Mouse (Mus musculus) c-Kit-negative CD71-positive TER-119-positive erythroid progenitor cells, embryonic 14.5 days (primary cell): ENCODE data around the gene Btbd9.
"Not testable (repeated sequence)": the region's sequence is repeated elsewhere in the genome, so short reads cannot be mapped to it uniquely, and the experiment has no call there.

ENCODE experiments used
- DNase-seq: peaks from one replicate; pipeline ENCODE4 v3.0.0-alpha.2; 2013; ENCODE audit warnings: low read depth, low spot score

Gene Btbd9

GRCm38 (mm10) chr17:30559536-30559935 is 16.8 kb downstream of the Btbd9 start:
- DNase-seq, result peak; percentile 44

- no peak for DNase-seq
These were observed 17.7 kb downstream of the Btbd9 start for GRCm38 (mm10) chr17:30558623-30559022.

DNA sequence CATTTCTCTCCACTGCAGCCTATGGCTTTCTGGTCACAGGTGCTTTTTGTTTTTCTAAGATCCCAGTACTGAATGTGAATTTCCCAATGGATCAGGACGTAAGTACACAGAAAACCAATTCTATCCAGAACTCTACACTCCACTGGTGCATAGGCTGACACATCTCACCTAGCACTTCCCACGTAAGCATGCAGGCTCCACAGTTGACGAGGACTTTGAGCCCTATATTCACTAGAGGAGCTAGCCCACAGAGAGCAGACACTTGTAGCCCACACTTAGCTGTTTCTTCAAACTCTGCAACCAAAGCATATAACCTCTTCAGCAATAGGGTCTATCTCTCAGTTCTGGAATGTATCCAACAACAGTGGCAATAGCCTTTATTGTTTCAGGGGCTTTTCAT is 19.8 kb downstream of the Btbd9 start:
- no peak for DNase-seq

- no peak for DNase-seq
These were observed 23.0 kb downstream of the Btbd9 start for GRCm38 (mm10) chr17:30553027-30553937.

DNA sequence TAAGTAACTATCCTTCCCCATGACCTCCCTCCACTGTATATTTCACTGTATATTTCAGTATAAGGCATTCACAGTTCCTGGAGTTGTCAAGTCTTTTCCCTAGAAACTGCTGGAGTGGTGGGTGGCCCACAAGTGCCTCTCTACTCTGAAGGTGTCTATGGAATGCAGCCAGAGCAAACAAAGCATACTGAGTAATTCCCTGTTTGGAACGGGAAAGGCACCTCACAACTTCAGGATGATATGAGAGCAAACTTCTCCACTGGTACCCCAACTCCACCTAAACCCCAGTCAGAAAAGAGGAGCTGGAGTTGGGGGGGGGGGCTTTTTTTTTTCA is 25.5 kb downstream of the Btbd9 start:
- no peak for DNase-seq

DNA sequence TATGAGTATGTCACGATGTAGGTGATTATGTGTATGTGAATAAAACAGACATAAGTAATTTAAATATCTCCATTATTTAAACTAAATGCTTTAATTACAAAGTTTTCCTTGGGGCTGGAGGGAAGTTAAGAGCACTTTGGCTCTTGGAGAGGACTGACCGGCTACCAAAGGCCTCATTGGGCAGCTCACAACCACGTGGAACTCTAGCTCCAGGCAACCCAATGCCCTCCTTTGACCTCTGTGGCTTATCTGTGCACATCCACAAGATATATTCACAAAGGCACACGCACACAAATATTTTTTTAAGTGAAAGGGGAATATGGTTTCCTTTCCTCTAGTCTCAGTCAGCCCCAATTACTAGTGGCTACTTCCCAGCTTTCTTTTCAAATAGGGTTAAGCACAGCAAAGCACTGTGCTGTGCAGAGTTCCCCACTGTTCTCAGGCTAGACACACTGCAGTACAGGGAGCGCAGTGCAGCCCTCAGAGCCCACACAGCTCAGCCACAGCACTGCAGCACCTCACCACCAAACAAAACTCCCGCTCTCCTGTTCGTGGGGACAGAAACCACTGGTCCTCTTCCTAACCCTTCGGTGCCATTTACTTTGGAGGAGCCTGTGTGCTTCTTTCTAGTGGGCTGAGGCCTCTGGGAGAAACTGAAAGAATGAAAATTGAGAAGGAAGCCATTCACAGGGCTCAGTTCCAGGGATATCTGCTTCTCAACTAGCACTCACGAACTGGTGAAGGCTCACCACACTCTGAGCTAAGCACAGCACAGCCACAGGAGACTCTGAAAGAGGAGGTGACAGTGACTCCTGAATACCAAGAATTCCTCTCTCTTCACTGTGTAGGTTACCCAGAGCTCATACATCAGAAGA is 26.2 kb downstream of the Btbd9 start:
- no peak for DNase-seq

DNA sequence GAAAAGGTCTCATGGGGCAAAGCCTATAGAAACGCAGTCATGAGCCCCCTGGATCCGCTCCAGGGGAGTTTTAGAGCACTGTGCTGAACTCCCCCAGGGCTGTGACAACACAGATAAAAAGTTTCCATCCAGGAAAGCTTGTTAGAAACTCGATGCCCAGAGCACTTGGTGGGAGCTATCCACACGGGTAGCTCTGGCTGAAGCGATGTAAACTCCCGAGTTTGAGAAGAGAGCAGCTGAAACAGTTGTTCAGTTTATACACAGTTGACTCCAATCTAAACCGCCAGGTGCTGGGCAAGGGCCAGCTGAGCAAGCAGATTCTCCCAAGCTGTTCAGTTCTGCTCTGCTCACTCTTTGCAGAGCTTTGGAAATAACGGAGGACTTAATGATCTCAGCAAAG is 37.2 kb downstream of the Btbd9 start:
- DNase-seq, result no peak

GRCm38 (mm10) chr17:30536651-30537050 is 39.6 kb downstream of the Btbd9 start:
- DNase-seq, result no peak

DNA sequence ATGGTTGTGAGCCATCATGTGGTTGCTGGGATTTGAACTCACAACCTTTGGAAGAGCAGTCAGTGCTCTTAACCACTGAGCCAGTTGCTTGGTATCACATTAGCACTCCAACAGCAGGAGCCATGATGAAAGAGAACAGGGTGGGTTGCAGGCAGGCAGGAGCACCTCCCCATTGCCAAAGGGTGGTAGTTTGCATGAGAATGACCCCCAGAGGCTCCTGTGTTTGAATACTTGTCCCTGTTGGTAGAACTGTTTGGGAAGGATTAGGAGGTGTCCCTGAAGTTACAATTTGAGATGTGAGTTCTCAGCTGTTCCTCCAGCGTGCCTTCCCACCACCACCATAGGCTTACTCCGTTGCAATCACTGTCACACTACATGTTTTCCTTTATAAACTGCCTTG is 43.2 kb downstream of the Btbd9 start:
- no peak for DNase-seq

GRCm38 (mm10) chr17:30530542-30530940 is 45.7 kb downstream of the Btbd9 start:
- DNase-seq, result no peak

GRCm38 (mm10) chr17:30529632-30530541 is 46.4 kb downstream of the Btbd9 start:
- no peak for DNase-seq

DNA sequence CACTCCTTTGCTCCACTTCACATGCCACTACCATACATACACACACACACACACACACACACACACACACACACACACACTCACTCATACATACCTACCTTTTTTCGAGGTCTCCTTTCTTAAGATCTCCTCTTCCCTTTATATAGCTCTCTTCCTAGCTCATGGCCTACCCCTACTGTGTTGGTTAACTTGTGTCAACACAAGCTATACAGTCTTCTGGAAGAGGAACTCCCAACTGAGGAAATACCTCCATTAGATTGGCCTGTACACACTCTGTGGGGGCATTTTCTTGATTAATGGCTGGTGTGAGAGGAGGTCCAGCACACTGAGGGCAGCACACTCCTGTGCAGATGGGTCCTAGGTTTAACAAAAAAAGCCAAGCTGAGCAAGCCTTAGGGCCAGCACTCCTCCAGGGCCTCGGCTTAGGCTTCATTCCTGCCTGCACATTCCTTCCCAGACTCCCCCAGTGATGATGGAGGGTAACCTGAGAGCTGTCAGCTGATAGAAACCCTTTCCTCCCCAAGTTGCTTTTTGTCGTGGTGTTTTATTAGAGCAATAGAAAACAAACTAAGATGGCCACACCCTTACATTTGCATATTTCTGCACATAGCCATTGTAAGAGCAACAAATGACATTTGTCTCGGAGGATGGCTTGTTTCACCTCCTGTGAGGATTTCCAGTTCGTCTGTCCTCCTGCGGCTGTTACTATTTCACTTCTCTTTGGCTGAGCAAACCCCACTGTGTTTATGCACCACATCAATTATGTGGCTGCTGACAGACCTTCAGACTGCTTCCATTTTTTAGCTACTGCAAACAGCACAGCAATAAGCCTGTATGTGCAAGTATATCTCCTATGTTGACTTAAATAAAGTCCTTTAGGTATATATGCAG is 50.6 kb downstream of the Btbd9 start:
- no peak for DNase-seq

DNA sequence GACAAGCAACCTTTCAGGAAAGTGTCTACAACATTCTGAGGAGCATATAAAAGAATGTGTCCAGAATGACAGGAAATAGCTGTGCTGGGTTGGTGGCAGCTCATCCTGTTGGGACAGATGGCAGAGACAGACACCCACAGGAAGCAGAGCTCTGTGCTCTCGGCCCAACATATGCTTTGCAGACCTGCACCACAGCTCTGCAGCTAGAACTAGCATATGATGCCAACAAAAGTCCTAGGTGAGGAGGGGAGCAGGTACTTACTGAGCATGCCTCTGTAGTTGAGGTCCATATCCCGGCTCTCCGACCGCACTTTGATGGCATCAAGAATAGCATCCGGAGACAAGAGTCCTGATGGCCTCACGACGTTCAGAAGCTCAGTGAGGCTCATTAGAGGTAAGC is 51.8 kb downstream of the Btbd9 start:
- DNase-seq, result no peak

GRCm38 (mm10) chr17:30523783-30524182 is 52.5 kb downstream of the Btbd9 start:
- DNase-seq, result no peak

GRCm38 (mm10) chr17:30522406-30523078 is 53.7 kb downstream of the Btbd9 start:
- DNase-seq, result no peak

DNA sequence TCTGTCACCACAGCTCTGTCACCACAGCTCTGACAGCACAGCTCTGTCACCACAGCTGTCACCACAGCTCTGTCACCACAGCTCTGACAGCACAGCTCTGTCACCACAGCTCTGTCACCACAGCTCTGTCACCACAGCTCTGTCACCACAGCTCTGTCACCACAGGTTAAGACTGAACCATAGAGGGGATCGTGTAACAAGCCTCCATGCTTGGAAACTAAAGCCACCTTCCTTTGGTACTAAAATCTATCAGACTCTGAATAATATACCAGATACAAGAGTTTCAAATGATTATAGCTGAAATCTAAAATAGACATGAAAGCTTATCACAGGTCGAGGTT is 57.1 kb downstream of the Btbd9 start:
- not testable (repeated sequence) for DNase-seq

DNA sequence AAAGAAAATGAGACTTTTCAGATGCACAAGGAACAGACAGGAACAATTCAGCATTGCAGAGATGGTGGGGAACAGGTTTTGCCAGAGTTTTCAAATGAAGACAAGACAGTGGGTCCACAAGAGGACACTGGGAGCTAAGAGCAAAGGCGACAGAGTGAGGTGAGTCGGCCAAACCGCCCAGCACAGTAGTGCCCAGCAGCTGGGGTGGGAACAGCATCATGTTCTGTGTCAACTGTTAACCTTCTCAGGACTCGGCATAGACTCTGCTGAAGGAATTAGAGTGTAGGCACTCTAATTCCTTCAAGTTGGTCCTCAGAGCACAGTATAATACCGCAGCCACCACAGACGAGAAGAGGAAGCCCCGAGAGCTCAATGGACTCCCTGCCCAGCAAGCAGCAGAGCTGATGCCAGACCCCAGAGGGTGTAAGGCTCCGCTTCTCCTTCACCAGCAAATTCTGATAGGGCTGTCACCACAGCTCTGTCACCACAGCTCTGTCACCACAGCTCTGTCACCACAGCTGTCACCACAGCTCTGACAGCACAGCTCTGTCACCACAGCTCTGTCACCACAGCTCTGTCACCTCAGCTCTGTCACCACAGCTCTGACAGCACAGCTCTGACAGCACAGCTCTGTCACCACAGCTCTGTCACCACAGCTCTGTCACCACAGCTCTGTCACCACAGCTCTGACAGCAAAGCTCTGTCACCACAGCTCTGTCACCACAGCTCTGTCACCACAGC is 57.7 kb downstream of the Btbd9 start:
- no peak for DNase-seq

- DNase-seq, result no peak
These were observed 59.5 kb downstream of the Btbd9 start for GRCm38 (mm10) chr17:30516580-30517340.

- DNase-seq, result no peak
These were observed 60.9 kb downstream of the Btbd9 start for GRCm38 (mm10) chr17:30515401-30515800.
